Mouse (Mus musculus) forebrain, postnatal 0 days (tissue): ENCODE measurements at regions not wholly inside any gene's neighbourhood (a gene's known extent, or its start where the extent isn't known, plus 50 kb on each side); places are given as distances from the start of the nearest gene placed in this dataset.

ENCODE experiments used
- ATAC-seq: fragments of 200-750 bp; cut with Nextera tagmentation; 2 replicates; pipeline ENCODE4 v1.8.0; 2017; ENCODE audit warnings: mild to moderate bottlenecking, moderate library complexity
- DNase-seq: peaks from one replicate; pipeline ENCODE4 v3.0.0-alpha.2; 2015
- H3K27ac ChIP-seq: fragments of 300-500 bp; sonication (generic); 2 replicates; pipeline ENCODE4 v1.5.1; 2014; ENCODE audit warnings: low read depth, mild to moderate bottlenecking, antibody characterized with exemption, low read length, moderate library complexity, mixed read lengths
- H3K27me3 ChIP-seq: fragments of 300-500 bp; sonication (generic); 2 replicates; pipeline ENCODE4 v1.6.1; 2014; ENCODE audit warnings: mild to moderate bottlenecking, low read length, mixed read lengths; ENCODE audit not compliant: insufficient read depth
- H3K36me3 ChIP-seq: fragments of 300-500 bp; sonication (generic); 2 replicates; pipeline ENCODE4 v1.6.1; 2014; ENCODE audit warnings: mild to moderate bottlenecking, moderate library complexity; ENCODE audit not compliant: insufficient read depth
- H3K4me1 ChIP-seq: fragments of 300-500 bp; sonication (generic); 2 replicates; pipeline ENCODE4 v1.6.1; 2014; ENCODE audit warnings: antibody characterized with exemption; ENCODE audit not compliant: insufficient read depth
- H3K4me2 ChIP-seq: fragments of 300-500 bp; sonication (generic); 2 replicates; pipeline ENCODE4 v1.6.1; 2014; ENCODE audit warnings: low read depth, mild to moderate bottlenecking, moderate library complexity
- H3K4me3 ChIP-seq: fragments of 300-500 bp; sonication (generic); 2 replicates; pipeline ENCODE4 v1.5.1; 2014; ENCODE audit warnings: low read depth, low read length, mixed read lengths
- H3K9ac ChIP-seq: fragments of 300-500 bp; sonication (generic); 2 replicates; pipeline ENCODE4 v1.6.1; 2014; ENCODE audit warnings: mild to moderate bottlenecking
- H3K9me3 ChIP-seq: fragments of 300-500 bp; sonication (generic); 2 replicates; pipeline ENCODE4 v1.6.1; 2016; ENCODE audit warnings: low read length
- CTCF ChIP-seq: sonication (generic); IDR thresholded peaks from 2 replicates; pipeline ENCODE4 v1.5.1; 2016; ENCODE audit warnings: antibody characterized with exemption, control low read depth, low read depth
- WGBS: fragments of 180-500 bp; shearing (Covaris S2); extraction: QIAGEN DNeasy Blood & Tissue Kit; methylation state at CpG from one replicate; pipeline ENCODE4 v1.1.7; 2014; 5-methylcytosine and 5-hydroxymethylcytosine counted together

DNA sequence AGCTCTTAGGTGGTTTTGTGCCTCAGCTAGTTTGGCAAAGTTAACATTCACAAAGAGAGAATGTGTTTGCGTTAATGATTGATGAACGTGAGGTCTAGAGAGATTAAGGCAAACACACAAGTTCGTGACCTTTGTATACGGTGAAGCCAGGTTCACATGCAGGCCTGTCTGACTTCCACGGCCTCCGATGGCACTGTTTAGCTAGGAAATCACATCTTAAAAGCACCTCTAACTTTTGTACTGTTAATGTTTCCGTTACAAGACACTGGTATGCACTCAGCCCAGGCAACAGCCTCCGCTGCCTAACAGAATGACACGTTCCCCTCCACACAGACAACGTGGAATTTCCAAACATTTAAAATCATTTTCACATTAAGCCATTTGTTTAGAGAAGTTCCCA is 94.3 kb upstream of the Ppp1r12a start:
- Histone ChIP-seq H3K36me3 (no peaks in the 10 kb centered on the region), H3K9me3 (no peaks in the 10 kb centered on the region), H3K4me3 (no peak overlapping the region), H3K27ac (no peak overlapping the region), H3K4me1 (no peaks in the 10 kb centered on the region), H3K27me3 (no peaks in the 10 kb centered on the region), H3K4me2 (no peak overlapping the region), H3K9ac (no peak overlapping the region)
- DNase-seq, result no peak
- TF ChIP-seq CTCF, result no peak
- WGBS, result 85% methylated on average over 10 of the region's 10 CpGs
- no peak for ATAC-seq

DNA sequence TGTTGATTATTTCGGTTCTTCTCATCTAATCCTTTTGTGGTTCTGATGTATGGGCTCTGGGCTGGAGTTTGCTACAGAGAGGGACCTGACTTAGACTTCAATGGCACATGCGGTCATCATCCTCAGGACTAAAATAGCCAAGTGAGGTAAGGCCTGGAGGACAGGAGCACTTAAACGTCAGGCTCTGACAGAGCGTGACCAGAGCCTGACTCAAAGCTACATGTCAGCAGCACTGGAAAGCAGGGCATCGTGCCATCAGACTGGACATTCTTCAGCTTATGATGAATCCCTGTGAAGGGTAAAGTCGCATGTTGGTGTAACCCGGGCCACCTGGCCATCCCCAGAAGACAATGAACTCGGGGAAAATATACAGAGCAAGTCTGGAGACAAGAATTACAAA is 95.8 kb upstream of the Ppp1r12a start:
- Histone ChIP-seq H3K9me3 (no peaks in the 10 kb centered on the region), H3K27me3 (no peaks in the 10 kb centered on the region), H3K36me3 (no peaks in the 10 kb centered on the region), H3K27ac (no peak overlapping the region), H3K4me2 (no peak overlapping the region), H3K9ac (no peak overlapping the region), H3K4me1 (no peaks in the 10 kb centered on the region), H3K4me3 (no peak overlapping the region)
- WGBS, result 91% methylated on average over 8 of the region's 8 CpGs
- no peak for TF ChIP-seq CTCF
- DNase-seq, result no peak
- no peak for ATAC-seq

DNA sequence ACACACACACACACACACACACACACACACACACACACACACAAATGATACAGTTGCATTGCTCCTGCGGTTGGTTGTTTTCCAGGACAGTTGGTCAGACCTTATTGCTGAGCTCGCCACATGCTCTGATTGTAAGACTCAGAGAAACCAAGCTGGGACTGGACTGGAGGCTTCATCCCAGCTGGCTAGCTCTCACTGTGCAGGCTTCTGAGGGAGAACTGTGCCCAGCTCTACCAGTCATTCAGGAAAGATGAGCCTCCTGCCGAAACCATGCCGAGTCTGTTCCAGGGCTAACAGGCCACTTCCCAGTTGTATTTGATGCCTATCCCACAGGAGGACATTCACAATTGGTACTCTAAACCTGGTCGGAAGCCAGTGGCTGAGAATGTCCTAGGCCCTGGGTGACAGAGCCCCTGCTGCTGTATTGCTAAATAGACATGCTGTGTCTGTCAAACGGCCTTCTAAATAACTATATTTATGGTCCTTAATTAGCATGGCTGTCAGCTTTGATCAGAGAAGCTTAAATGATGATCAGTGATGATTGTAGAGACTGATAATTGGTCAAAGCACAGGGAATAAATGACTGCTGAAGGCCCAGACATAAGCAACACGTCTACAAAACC is 100.1 kb upstream of the Ppp1r12a start:
- H3K36me3 ChIP-seq, result no peaks in the 10 kb centered on the region
- no peaks in the 10 kb centered on the region for H3K4me1 ChIP-seq
- no peak overlapping the region for H3K27ac ChIP-seq
- H3K27me3 ChIP-seq, result no peaks in the 10 kb centered on the region
- DNase-seq (peak; percentile 50), ATAC-seq (peak; percentile 77)
- no peaks in the 10 kb centered on the region for H3K9me3 ChIP-seq
- 49% methylated on average over 7 of the region's 7 CpGs for WGBS
- no peak overlapping the region for H3K4me3 ChIP-seq
- no peak for TF ChIP-seq CTCF
- no peak overlapping the region for H3K4me2 ChIP-seq
- H3K9ac ChIP-seq, result no peak overlapping the region

DNA sequence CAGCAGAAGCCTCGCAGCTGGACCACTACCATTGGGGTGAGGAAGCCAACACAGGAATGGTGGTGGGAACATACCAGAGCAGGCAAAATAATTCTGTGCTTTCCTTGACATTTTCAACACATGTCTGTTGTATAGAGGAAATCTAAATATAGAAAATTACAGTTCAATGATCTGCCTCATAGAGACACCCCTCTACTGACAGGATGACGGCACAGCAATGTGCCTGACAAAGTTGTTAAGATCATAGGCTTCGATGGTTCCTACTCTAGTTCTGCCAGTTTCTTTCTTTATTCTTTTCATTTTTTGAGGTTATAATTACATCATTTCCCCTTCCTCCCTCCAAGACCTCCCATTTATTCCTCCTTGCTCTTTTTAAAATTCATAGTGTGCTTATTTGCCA is 101.4 kb upstream of the Ppp1r12a start:
- Histone ChIP-seq H3K36me3 (no peaks in the 10 kb centered on the region), H3K4me3 (no peak overlapping the region), H3K9ac (no peak overlapping the region), H3K4me1 (no peaks in the 10 kb centered on the region), H3K27me3 (no peaks in the 10 kb centered on the region), H3K4me2 (no peak overlapping the region), H3K9me3 (no peaks in the 10 kb centered on the region), H3K27ac (no peak overlapping the region)
- WGBS, result 64% methylated on average over 3 of the region's 3 CpGs
- TF ChIP-seq CTCF, result peak; percentile 8; the same call in 1 of the 2 replicates
- DNase-seq (no peak), ATAC-seq (peak; percentile 47; the same call in 1 of the 2 replicates)

- H3K4me1 ChIP-seq, result no peaks in the 10 kb centered on the region
- H3K9ac ChIP-seq, result no peak overlapping the region
- H3K9me3 ChIP-seq, result no peaks in the 10 kb centered on the region
- no peak overlapping the region for H3K27ac ChIP-seq
- no peak for DNase-seq
- 98% methylated on average over 1 of the region's 1 CpGs for WGBS
- ATAC-seq, result no peak
- H3K27me3 ChIP-seq, result no peaks in the 10 kb centered on the region
- H3K4me2 ChIP-seq, result no peak overlapping the region
- no peak for TF ChIP-seq CTCF
- no peaks in the 10 kb centered on the region for H3K36me3 ChIP-seq
- no peak overlapping the region for H3K4me3 ChIP-seq
Measured at GRCm38 (mm10) chr10:108051637-108052036, 110.4 kb upstream of the Ppp1r12a start.

DNA sequence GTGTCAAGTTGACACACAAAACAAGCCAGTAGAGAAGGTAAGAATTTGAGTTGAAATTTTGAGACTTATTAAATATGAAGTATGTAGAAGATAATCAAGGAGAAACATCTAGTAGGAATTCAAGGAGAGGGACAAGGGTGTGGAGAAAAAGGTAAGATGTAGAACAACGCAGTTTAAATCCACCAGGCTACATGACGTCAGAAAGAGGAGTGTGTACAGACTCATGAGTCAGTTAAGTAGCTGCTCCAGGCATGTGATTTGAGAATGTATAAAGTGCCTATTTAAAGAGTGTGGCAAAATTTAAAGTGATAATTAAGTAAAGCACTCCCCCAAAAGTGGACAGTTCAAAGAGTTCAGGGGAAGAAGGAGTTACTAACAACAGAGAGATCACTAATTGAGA is 113.6 kb upstream of the Ppp1r12a start:
- no peak for DNase-seq
- Histone ChIP-seq H3K27me3 (no peaks in the 10 kb centered on the region), H3K4me1 (no peaks in the 10 kb centered on the region), H3K27ac (no peak overlapping the region), H3K4me2 (no peak overlapping the region), H3K4me3 (no peak overlapping the region), H3K9me3 (no peaks in the 10 kb centered on the region), H3K36me3 (no peaks in the 10 kb centered on the region), H3K9ac (no peak overlapping the region)
- no peak for ATAC-seq
- no peak for TF ChIP-seq CTCF
- 93% methylated on average over 2 of the region's 2 CpGs for WGBS

DNA sequence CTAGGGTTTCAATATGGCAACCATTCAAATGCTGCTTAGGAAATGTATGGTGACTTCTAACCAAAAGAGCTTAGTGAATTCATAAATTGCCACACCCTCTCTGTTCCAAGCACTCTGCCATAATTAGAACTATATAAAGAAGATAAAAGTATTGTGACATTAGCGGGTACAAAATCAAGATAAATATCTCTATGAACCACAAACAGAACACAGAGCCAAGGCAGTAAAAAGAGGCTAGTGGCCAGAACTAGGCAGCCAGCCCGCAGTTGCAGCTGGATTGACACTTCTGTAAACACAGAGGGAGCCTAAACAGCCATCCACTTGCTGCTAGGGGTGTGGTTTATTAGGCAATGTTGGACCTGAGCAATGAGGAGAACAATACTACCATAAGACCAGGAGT is 118.5 kb upstream of the Ppp1r12a start:
- no peak for TF ChIP-seq CTCF
- Histone ChIP-seq H3K4me1 (no peaks in the 10 kb centered on the region), H3K36me3 (no peaks in the 10 kb centered on the region), H3K9me3 (no peaks in the 10 kb centered on the region), H3K4me2 (no peak overlapping the region), H3K9ac (no peak overlapping the region), H3K27ac (no peak overlapping the region), H3K4me3 (no peak overlapping the region), H3K27me3 (no peaks in the 10 kb centered on the region)
- WGBS, result 62% methylated on average over 2 of the region's 2 CpGs
- DNase-seq, result no peak
- ATAC-seq, result no peak
